Mouse (Mus musculus) bone marrow, adult 2 months (tissue): ENCODE measurements around the gene Mrpl10.

Experiments
- CTCF ChIP-seq: fragments of 200-500 bp; IDR thresholded peaks from 2 replicates; pipeline ENCODE4 v1.5.1; 2011; ENCODE audit warnings: low read length, control low read depth; ENCODE audit not compliant: control insufficient read depth, insufficient read depth
- POLR2A ChIP-seq: fragments of 200-500 bp; IDR thresholded peaks from 2 replicates; pipeline ENCODE4 v1.6.1; 2011; ENCODE audit warnings: low read depth, mild to moderate bottlenecking, control low read depth, low read length, borderline replicate concordance; ENCODE audit not compliant: control insufficient read depth

GRCm38 (mm10) chr11:97007093-97007794, 34.1 kb upstream of the Mrpl10 start:
- TF ChIP-seq CTCF (no peak), POLR2A (no peak)
